In genomic region chr8:84736521-84736920, GRCm38 (mm10) we compare ENCODE assay signal across 13 mouse cellular contexts. TPM values are rescaled to one million over a fixed set of nuclear protein-coding genes. Genes with fewer than 3 reads are reported as not detected.
A peak's percentile ranks its signal among the peaks of the same experiment; 100 is the strongest.
DNase-seq lines count a peak whose midpoint lies in the region; ATAC-seq and TF ChIP-seq lines count a peak whose summit lies in the region.
"Had no signal": no experiment of that assay in that cellular context is flagged by ENCODE, and none has a peak within 500 bp of the region (broad histone marks: within the 10 kb centered on the region; RNA-seq: fewer than 3 reads in every experiment).

No protein-coding gene starts in this region.

- TF ChIP-seq POLR2A in limb, embryonic 14.5 days (IDR thresholded peaks at IDR 0.05; ENCODE audit: borderline replicate concordance, extremely low read depth, insufficient read depth, insufficient read length) = no peak

- H3K36me3 ChIP-seq in heart, embryonic 12.5 days = no peaks in the 10 kb centered on the region
- no peaks in the 10 kb centered on the region for H3K36me3 ChIP-seq in liver, embryonic 13.5 days
- H3K36me3 ChIP-seq in liver, embryonic 12.5 days = no peaks in the 10 kb centered on the region
- H3K36me3 ChIP-seq in limb, embryonic 14.5 days (ENCODE audit: control insufficient read depth, insufficient read depth, low read length) = peaks cover 18% of the 10 kb centered on the region
- H3K36me3 ChIP-seq: hindbrain, embryonic 10.5 days; midbrain, embryonic 15.5 days had no signal

- no peak overlapping the region for H3K4me3 ChIP-seq in heart, embryonic 12.5 days
- no peak overlapping the region for H3K4me3 ChIP-seq in liver, embryonic 13.5 days (replicated peaks)
- no peak overlapping the region for H3K4me3 ChIP-seq in liver, embryonic 12.5 days
- H3K4me3 ChIP-seq in limb, embryonic 14.5 days (replicated peaks; ENCODE audit: low read length) = no peak overlapping the region
- H3K4me3 ChIP-seq: hindbrain, embryonic 10.5 days; midbrain, embryonic 15.5 days had no signal

- peaks cover 88% of the 10 kb centered on the region for H3K4me1 ChIP-seq in heart, embryonic 12.5 days (replicated peaks)
- H3K4me1 ChIP-seq in liver, embryonic 13.5 days (replicated peaks) = peaks cover 90% of the 10 kb centered on the region
- peaks cover 71% of the 10 kb centered on the region for H3K4me1 ChIP-seq in liver, embryonic 12.5 days
- peaks cover 88% of the 10 kb centered on the region for H3K4me1 ChIP-seq in limb, embryonic 14.5 days (ENCODE audit: control insufficient read depth, insufficient read depth, low read length)

- H3K27me3 ChIP-seq in heart, embryonic 12.5 days (replicated peaks) = peaks cover 32% of the 10 kb centered on the region
- H3K27me3 ChIP-seq in liver, embryonic 13.5 days = peaks cover 69% of the 10 kb centered on the region
- H3K27me3 ChIP-seq in liver, embryonic 12.5 days (replicated peaks) = peaks cover 69% of the 10 kb centered on the region
- no peaks in the 10 kb centered on the region for H3K27me3 ChIP-seq in limb, embryonic 14.5 days (ENCODE audit: control insufficient read depth, insufficient read depth, low read length)

- WGBS in heart, embryonic 12.5 days = 93% methylated on average over 4 of the region's 4 CpGs
- WGBS in liver, embryonic 13.5 days (ENCODE audit: insufficient replicate concordance) = 96% methylated on average over 4 of the region's 4 CpGs
- 93% methylated on average over 4 of the region's 4 CpGs for WGBS in liver, embryonic 12.5 days (ENCODE audit: insufficient replicate concordance)
- WGBS in limb, embryonic 14.5 days = 88% methylated on average over 4 of the region's 4 CpGs

- no peak for ATAC-seq in heart, embryonic 12.5 days (ENCODE audit: insufficient number of reproducible peaks, low FRiP score)
- ATAC-seq in liver, embryonic 13.5 days (ENCODE audit: low read depth) = no peak
- ATAC-seq in liver, embryonic 12.5 days = no peak
- ATAC-seq in limb, embryonic 14.5 days (ENCODE audit: low FRiP score, low read depth) = no peak
- ATAC-seq in erythroid progenitor cell, adult 5-6 weeks (replicated peaks; ENCODE audit: low FRiP score, poor library complexity, severe bottlenecking) = no peak
- ATAC-seq: midbrain, embryonic 15.5 days had no signal

- H3K4me2 ChIP-seq in heart, embryonic 12.5 days = no peak overlapping the region
- no peak overlapping the region for H3K4me2 ChIP-seq in liver, embryonic 13.5 days
- no peak overlapping the region for H3K4me2 ChIP-seq in liver, embryonic 12.5 days
- H3K4me2 ChIP-seq in limb, embryonic 14.5 days (replicated peaks; ENCODE audit: low read depth, low read length, severe bottlenecking) = no peak overlapping the region
- H3K4me2 ChIP-seq: midbrain, embryonic 15.5 days had no signal

- DNase-seq in adrenal gland, postnatal 10 days = peak; percentile 64
- DNase-seq in adrenal gland, postnatal 25 days = no peak
- DNase-seq in heart, adult 18-20 months = no peak
- DNase-seq in liver, embryonic 13.5 days = no peak
- no peak for DNase-seq in limb, embryonic 14.5 days (ENCODE audit: low spot score)
- DNase-seq: cerebellum, adult 11 months; right cerebral cortex, postnatal 25 days had no signal

- no peak overlapping the region for H3K27ac ChIP-seq in heart, embryonic 12.5 days (ENCODE audit: poor library complexity, severe bottlenecking)
- peak overlapping the region; percentile 55; the same call in 1 of the 2 replicates for H3K27ac ChIP-seq in liver, embryonic 13.5 days
- H3K27ac ChIP-seq in liver, embryonic 12.5 days = no peak overlapping the region
- H3K27ac ChIP-seq in limb, embryonic 14.5 days (replicated peaks; ENCODE audit: low read depth, low read length) = no peak overlapping the region
- H3K27ac ChIP-seq: midbrain, embryonic 15.5 days had no signal

- no peaks in the 10 kb centered on the region for H3K9me3 ChIP-seq in heart, embryonic 12.5 days (replicated peaks)
- no peaks in the 10 kb centered on the region for H3K9me3 ChIP-seq in liver, embryonic 13.5 days (replicated peaks)
- no peaks in the 10 kb centered on the region for H3K9me3 ChIP-seq in liver, embryonic 12.5 days (replicated peaks)
- no peaks in the 10 kb centered on the region for H3K9me3 ChIP-seq in limb, embryonic 14.5 days (ENCODE audit: control insufficient read depth, low read length)
- H3K9me3 ChIP-seq: hindbrain, embryonic 10.5 days; midbrain, embryonic 15.5 days had no signal

- H3K9ac ChIP-seq in heart, embryonic 12.5 days = peak overlapping the region; percentile 39; the same call in 1 of the 2 replicates
- 0 out of 2 replicates have a peak overlapping the region, but pooled peaks have one; percentile 4 for H3K9ac ChIP-seq in liver, embryonic 13.5 days
- no peak overlapping the region for H3K9ac ChIP-seq in liver, embryonic 12.5 days
- H3K9ac ChIP-seq in limb, embryonic 14.5 days (ENCODE audit: low read depth, low read length, severe bottlenecking) = peak overlapping the region; percentile 14; the same call in 1 of the 2 replicates
- H3K9ac ChIP-seq: midbrain, embryonic 15.5 days had no signal

RNA-seq across cellular contexts. Expression of gene G430095P16Rik, which starts 13.7 kb away (rescaled TPM):
- under 1 TPM; 0.51 to 0.88 TPM for total RNA-seq in adrenal gland, postnatal 10 days (2021)
- total RNA-seq in adrenal gland, postnatal 25 days (2021) = not detected in 2 replicates
- polyA plus RNA-seq in heart, embryonic 12.5 days (2016; fragmentation: Nextera tagmentation; extraction: Ambion mirVana) = 5.4 and 6.9 TPM in 2 replicates
- under 1 TPM; 0.40 to 0.69 TPM for total RNA-seq in heart, adult 18-20 months (2021)
- 9.6 and 10.0 TPM in 2 replicates for polyA plus RNA-seq in liver, embryonic 13.5 days (2015; fragmentation: Nextera tagmentation; extraction: Ambion mirVana)
- 11.0 and 12.0 TPM in 2 replicates for polyA plus RNA-seq in liver, embryonic 12.5 days (2016; fragmentation: Nextera tagmentation; extraction: Ambion mirVana)
- polyA plus RNA-seq in limb, embryonic 14.5 days (2012; rRNA removed) = 4.3 and 4.8 TPM in 2 replicates
- polyA plus RNA-seq in limb, embryonic 14.5 days (2014; fragmentation: Nextera tagmentation; extraction: Ambion mirVana) = 5.7 and 6.0 TPM in 2 replicates
- total RNA-seq in erythroid progenitor cell, adult 5-6 weeks (2015; ENCODE audit: low replicate concordance) = 12.2 and 21.6 TPM in 2 replicates
- 1.1 and 13.2 TPM in 2 replicates for total RNA-seq in erythroid progenitor cell, adult 5-6 weeks (2017; ENCODE audit: low replicate concordance)
- total RNA-seq: layer of hippocampus, adult 8-10 months had no signal

RNA-seq across cellular contexts. Expression of gene Lyl1, which starts 35.3 kb away (rescaled TPM):
- 1 to 10 TPM; 7.8 to 8.5 TPM for total RNA-seq in adrenal gland, postnatal 10 days (2021)
- 3.1 and 3.8 TPM in 2 replicates for total RNA-seq in adrenal gland, postnatal 25 days (2021)
- polyA plus RNA-seq in heart, embryonic 12.5 days (2016; fragmentation: Nextera tagmentation; extraction: Ambion mirVana) = 18.1 and 19.7 TPM in 2 replicates
- 1 to 10 TPM; 3.1 to 4.4 TPM for total RNA-seq in heart, adult 18-20 months (2021)
- polyA plus RNA-seq in liver, embryonic 13.5 days (2015; fragmentation: Nextera tagmentation; extraction: Ambion mirVana) = 61.2 and 61.3 TPM in 2 replicates
- polyA plus RNA-seq in liver, embryonic 12.5 days (2016; fragmentation: Nextera tagmentation; extraction: Ambion mirVana) = 82.3 and 83.1 TPM in 2 replicates
- polyA plus RNA-seq in limb, embryonic 14.5 days (2012; rRNA removed) = 7.1 and 7.6 TPM in 2 replicates
- 5.6 and 6.2 TPM in 2 replicates for polyA plus RNA-seq in limb, embryonic 14.5 days (2014; fragmentation: Nextera tagmentation; extraction: Ambion mirVana)
- 98.7 and 109 TPM in 2 replicates for total RNA-seq in erythroid progenitor cell, adult 5-6 weeks (2015; ENCODE audit: low replicate concordance)
- total RNA-seq in erythroid progenitor cell, adult 5-6 weeks (2017; ENCODE audit: low replicate concordance) = 54.7 and 70.5 TPM in 2 replicates

RNA-seq across cellular contexts. Expression of gene Nacc1, which starts 48.9 kb away (rescaled TPM):
- 10 to 100 TPM; 59.1 to 62.9 TPM for total RNA-seq in adrenal gland, postnatal 10 days (2021)
- 73.9 and 76.0 TPM in 2 replicates for total RNA-seq in adrenal gland, postnatal 25 days (2021)
- 20.9 and 21.3 TPM in 2 replicates for polyA plus RNA-seq in heart, embryonic 12.5 days (2016; fragmentation: Nextera tagmentation; extraction: Ambion mirVana)
- total RNA-seq in heart, adult 18-20 months (2021) = 10 to 100 TPM; 31.4 to 32.7 TPM
- 6.9 and 7.6 TPM in 2 replicates for polyA plus RNA-seq in liver, embryonic 13.5 days (2015; fragmentation: Nextera tagmentation; extraction: Ambion mirVana)
- polyA plus RNA-seq in liver, embryonic 12.5 days (2016; fragmentation: Nextera tagmentation; extraction: Ambion mirVana) = 12.5 and 12.9 TPM in 2 replicates
- 68.8 and 86.2 TPM in 2 replicates for polyA plus RNA-seq in limb, embryonic 14.5 days (2012; rRNA removed)
- polyA plus RNA-seq in limb, embryonic 14.5 days (2014; fragmentation: Nextera tagmentation; extraction: Ambion mirVana) = 18.5 and 19.8 TPM in 2 replicates
- 24.3 and 25.6 TPM in 2 replicates for total RNA-seq in erythroid progenitor cell, adult 5-6 weeks (2015; ENCODE audit: low replicate concordance)
- total RNA-seq in erythroid progenitor cell, adult 5-6 weeks (2017; ENCODE audit: low replicate concordance) = 11.8 and 16.9 TPM in 2 replicates

RNA-seq across cellular contexts. Expression of gene Trmt1, which starts 50.4 kb away (rescaled TPM):
- 10 to 100 TPM; 63.4 to 82.8 TPM for total RNA-seq in adrenal gland, postnatal 10 days (2021)
- total RNA-seq in adrenal gland, postnatal 25 days (2021) = 75.1 and 83.9 TPM in 2 replicates
- polyA plus RNA-seq in heart, embryonic 12.5 days (2016; fragmentation: Nextera tagmentation; extraction: Ambion mirVana) = 46.2 and 49.5 TPM in 2 replicates
- 10 to 100 TPM; 34.2 to 45.1 TPM for total RNA-seq in heart, adult 18-20 months (2021)
- polyA plus RNA-seq in liver, embryonic 13.5 days (2015; fragmentation: Nextera tagmentation; extraction: Ambion mirVana) = 45.9 and 46.8 TPM in 2 replicates
- 57.3 and 62.0 TPM in 2 replicates for polyA plus RNA-seq in liver, embryonic 12.5 days (2016; fragmentation: Nextera tagmentation; extraction: Ambion mirVana)
- polyA plus RNA-seq in limb, embryonic 14.5 days (2012; rRNA removed) = 144 and 158 TPM in 2 replicates
- 71.0 and 71.7 TPM in 2 replicates for polyA plus RNA-seq in limb, embryonic 14.5 days (2014; fragmentation: Nextera tagmentation; extraction: Ambion mirVana)
- 7.9 and 13.4 TPM in 2 replicates for total RNA-seq in erythroid progenitor cell, adult 5-6 weeks (2015; ENCODE audit: low replicate concordance)
- total RNA-seq in erythroid progenitor cell, adult 5-6 weeks (2017; ENCODE audit: low replicate concordance) = 18.4 and 23.1 TPM in 2 replicates

Comparison
In these comparisons a context has a peak if more than half of its experiments do, and no peak if none do; other contexts are left out.
1. RNA of gene Lyl1, which starts 35.3 kb away (total RNA-seq): 54.7 to 109 TPM in erythroid progenitor cell, adult 5-6 weeks; 7.8 to 8.5 TPM in adrenal gland, postnatal 10 days, 3.1 to 4.4 TPM in heart, adult 18-20 months and 3.1 to 3.8 TPM in adrenal gland, postnatal 25 days; every median in the first group is over 4 times any median in the second.